Mouse (Mus musculus): Measurements from ENCODE around the gene E030018B13Rik.

The E030018B13Rik gene

DNA sequence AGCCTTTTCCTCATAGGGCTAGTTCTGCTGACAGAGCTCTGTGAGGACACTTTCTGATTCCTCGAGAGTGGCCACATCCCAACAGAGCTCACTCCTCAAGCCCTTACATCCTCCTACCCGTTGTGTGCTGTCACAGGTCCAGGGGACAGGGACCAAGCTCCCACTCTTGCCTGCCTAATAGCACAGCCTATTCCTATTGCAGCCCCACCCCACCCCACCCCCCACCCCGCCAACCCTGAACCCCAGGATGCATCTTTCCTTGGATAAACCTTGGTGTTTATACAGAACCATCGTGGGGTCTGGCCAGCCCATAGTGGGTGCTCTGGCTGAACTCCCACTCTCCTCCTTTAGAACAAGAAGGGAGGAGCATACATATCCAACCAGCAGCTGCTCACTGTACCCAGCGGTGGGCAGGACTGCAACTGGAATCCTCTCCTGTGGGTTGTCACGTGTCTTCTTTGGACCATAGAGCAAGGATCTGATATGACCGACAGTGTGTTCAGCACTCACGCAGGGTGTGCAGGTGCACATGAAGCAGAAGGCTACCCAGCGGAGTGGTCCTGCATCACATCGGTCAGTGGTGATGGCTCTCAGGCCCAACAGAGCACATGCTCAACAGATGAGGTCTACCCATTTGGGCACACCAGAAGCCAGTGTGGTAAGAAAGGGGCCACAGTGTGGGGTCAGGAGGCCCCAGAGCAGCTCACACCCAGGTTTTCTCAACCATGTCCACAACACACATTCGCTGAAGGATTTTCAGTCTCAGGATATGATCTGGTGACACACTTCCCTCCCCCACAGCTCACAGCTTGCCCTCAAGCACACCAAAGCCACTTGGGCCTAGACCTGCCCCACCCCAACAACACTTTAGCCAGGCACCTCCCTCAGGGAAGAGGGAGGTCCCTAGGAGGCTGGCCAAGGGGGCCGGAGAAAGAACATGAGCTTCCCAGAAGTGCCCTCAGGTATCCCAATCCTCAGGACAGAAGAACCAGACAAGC lies 2.4 kb downstream of the E030018B13Rik start:
- DNase-seq: no peak

DNA sequence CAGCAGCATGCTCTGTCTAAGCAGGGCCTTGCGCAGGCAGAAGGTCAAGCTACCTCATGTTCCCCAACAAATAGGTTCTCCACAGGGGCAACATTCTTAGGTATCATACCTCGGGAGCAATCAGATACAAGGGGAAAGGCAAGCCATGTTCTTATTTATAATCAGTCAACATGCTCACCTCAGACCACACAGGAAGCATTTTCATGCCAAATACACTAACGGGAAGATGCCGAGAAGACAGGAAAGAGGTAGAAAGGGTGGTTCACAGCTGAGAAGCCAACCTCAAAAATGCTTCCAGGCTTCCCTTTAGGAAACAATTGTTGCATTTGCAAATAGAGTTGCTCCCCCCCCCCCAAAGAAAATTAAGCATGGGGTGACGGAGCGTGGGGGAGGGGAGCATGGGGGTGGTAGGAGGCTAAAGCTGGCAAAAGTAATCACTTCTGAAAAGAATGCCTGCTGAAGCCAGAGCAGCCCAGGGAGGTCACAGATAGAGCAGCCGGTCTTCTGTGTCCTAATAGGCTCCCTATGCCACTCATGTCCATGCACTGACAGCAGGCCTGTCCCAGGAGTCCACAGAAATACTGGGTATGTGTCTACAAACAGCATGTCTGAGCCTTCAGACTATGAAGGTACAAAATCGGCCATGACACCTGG lies 5.4 kb downstream of the E030018B13Rik start:
- no peak for DNase-seq

DNA sequence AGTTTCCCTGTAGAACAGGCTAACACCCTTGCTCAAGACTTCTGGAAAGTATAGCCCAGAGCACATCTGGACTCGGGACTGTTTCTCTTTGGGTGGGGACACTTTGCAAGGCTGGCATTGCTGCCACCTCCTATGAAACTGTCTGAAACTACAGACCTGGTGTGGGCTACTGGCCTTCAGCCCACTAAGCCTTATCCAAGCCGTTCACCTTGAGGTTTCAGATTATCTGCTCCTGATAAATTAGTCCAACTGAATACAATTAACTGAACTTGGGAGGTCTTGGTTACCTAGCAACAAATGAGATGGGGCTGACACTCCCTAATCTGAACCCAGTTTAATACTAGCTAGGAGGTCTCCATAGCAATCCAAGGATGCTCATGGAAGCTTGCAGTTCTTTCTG lies 5.9 kb downstream of the E030018B13Rik start:
- no peak for DNase-seq

DNA sequence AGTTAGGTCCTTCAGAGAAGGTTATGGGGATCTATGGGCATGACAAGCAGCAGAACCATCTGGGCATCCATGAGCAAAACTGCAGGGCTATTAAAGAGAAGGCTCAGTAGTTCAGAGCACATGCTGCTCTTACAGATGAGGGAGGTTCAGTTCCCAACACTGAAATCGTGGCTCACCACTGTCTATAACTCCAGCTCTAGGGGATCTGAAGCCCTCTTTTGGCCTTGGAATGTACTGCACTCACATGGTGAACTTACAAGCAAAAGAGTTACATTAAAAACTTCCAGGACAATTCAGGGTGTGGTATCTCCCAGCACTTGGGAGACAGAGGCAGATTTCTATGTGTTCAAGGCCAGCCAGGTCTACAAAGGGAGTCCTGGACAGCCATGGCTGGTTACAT lies 6.3 kb downstream of the E030018B13Rik start:
- no peak for DNase-seq

DNA sequence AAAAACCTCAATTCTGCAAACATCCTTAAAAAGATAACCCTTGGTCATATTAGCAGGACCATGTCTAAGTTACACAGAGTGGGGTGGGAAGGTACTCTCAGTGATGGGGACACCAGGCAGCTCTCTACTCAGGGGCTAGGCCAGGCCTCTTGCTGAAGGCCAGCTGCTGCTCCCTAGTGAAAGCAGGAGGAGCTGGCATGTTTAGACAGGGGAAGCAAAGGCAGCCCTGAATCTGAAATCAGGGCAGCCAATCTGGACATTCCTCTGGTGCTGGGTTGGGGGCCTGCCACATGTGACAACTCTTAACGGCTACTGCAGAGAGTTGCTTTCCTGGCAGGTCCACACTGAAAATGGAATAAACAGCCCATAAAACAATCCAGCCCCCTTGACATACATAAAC lies 7.5 kb downstream of the E030018B13Rik start:
- no peak for DNase-seq

DNA sequence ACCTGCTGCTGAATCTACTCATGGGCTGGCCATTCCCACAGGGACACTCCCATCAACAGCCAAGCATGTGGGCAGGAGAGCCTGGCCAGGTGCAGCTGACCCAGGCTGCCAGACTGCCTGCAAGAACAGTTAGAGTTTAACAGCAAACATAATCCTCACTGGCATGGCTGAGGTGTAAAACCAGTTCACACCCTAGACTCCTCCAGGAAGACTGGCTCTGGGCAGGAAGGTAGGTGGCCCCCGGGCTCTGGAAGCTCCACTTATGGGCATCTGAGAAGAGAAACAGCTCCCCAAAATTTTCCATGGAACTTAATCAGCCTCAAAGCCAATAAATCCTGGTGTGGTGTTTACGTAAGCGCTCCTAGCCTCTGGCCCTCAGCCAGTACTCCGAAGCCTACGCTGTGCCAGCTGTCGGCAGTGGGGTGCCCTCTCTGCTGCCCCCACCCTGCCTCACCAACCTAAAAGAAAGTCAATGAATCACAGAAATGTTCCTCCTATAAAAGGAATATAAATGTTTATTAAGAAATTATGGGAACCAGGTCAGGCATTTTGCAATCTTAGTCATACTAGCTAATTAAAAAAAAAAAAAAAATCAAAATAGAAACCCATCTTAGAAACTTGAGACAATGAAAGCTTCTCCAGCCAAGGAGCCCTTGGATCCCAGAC lies 8.2 kb downstream of the E030018B13Rik start:
- DNase-seq: peak; percentile 87

DNA sequence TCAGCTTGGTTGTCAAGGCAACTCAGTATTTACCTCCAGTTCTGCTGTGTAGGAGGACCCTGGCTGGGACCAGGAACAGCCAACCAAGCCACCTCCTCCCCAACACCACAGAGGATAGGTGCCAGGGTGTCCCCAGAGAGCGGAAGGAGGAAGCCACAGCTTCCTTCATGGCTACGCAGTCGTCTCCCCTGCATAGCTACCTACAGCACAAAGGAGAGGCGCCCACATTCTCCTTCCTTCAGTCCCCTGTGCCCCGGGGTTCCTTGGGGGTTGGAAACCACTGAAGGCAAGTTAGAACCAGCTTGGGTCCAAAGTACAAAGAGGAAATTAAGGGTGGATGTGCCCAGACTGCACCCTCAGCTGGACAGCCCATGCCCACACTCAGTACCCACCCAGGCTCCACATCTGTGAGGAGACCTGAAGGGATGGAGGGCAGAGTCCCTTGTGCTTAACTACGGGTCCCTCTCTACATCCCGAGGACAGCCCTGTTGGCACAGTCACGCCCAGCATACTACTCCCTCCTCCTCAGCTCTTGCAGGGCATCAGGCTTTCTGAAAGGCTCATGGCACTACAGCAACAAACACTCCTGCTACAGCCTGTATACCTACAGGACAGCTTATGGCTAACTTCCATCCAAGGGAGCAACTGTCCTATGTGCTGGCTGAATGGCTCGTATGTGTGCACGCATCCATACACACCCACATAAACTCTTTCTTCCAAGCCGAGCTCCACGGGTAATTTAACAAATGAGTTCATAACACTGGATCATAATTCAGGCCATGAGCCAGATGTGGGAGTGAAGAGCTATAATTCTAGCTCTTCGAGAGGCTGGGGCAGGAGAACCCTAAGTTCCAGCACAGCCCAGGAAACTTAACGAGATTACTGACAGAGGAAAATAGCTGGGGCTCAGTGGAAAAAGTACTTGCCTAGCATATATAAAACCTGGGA lies 9.0 kb downstream of the E030018B13Rik start:
- peak; percentile 57 for DNase-seq

DNA sequence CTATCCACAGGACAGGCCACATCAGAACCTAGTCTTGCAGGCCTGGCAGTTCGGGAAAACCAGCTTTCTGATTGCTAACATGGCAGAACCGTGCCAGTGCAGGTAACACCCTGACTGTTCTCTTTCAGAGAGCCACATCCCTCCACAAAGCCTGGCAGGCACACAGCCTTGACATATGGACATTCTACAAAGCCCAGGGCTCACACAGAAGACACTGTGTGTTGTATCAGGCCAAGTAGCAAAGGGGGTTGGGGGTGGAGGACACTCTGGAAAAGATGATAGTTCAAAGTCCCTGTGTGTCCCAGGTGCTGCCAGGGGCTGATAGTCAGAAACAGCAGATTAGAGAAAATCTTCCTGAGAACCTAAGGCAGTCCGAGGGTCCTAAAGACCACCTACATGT lies 9.8 kb downstream of the E030018B13Rik start:
- DNase-seq: peak; percentile 72

DNA sequence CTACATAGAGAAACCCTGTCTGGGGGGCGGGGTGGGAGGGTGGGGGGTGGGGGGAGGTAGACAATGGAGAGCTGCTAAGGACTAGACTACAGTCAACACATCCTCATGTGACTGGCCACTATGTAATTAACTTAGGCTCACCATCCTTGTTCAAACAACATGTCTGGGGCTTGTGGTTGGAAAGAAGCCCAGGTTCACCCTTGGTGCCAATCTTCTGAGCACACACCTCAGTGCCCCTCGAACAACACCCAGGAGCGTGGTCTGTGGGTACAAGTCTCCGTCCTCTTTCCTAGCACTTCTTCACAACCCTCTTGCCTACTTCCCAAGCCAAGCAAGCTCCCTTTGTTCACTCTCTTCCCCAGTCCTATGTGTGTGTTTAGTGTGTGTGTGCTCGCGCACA lies 10.5 kb downstream of the E030018B13Rik start:
- DNase-seq: peak; percentile 52

DNA sequence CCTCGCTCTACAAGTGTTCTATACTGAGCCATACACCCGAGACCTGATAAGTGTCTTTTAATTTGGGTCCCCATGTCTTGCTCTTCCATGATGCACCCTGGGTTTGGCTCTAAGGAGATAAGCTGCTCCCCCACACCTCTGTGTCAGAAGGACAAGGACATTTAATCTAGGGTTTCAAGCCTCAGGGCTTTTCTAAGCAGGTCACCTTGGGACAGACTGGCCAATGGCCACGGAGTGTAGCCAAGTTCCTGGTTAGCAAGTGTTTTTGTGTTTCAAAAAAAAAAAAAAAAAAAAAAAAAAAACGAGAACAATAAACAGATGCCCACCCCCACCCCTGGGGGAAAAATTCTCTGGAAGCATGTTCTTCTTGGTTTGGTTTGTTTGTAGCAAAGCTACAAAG lies 12.4 kb downstream of the E030018B13Rik start:
- peak; percentile 73 for DNase-seq

DNA sequence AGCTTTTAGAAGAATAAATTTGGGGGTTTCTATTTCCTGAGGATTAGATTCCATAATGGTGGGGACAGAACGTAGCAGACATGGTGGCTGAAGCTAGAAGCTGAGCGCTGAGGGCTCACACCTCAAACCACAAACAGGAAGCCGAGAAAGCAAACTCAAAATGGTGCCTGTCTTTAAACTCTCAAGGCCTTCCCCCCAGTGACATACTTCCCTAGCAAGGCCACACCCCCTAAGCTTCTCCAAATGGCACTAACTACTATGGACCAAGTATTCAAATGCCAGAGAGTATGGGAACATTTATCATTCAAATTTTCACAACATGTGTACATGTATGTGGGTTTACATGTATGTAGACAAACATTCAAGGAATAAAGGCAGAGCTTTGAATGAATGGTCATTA lies 13.5 kb downstream of the E030018B13Rik start:
- DNase-seq: no peak

DNA sequence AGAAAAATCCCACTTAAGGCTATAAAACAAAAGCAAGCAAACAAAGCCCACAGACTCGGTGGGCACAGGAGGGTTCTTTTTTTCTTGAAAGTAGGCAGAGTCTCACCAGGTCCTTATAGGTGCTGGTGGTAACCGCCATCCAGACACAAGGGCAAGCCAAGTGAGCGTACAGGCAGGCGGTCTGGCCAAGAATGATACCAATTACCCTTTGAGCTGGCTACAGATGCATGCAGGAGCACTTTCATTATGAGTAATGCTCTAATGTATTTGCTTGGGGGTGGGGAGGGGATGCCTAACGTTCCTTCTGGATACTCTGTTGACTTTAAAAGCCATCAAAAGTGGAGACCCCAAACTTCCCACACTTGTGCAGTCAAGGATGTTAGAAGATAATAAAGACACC lies 14.1 kb downstream of the E030018B13Rik start:
- DNase-seq: peak; percentile 35

DNA sequence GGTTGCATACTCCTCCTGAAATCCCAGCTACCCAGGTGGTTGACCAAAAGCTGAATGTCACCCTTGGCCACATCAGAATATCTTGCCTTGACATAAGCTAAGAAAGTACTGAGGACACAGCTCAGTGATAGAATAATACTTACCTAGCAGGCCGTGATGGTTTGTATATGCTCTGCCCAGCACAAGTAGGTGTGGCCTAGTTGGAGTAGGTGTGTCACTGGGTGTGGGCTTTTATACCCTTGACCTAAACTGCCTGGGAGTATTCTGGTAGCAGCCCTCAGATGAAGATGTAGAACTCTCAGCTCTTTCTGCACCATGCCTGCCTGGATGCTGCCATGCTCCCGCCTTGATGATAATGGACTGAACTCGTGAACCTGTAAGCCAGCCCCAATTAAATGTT lies 15.8 kb downstream of the E030018B13Rik start:
- no peak for DNase-seq

DNA sequence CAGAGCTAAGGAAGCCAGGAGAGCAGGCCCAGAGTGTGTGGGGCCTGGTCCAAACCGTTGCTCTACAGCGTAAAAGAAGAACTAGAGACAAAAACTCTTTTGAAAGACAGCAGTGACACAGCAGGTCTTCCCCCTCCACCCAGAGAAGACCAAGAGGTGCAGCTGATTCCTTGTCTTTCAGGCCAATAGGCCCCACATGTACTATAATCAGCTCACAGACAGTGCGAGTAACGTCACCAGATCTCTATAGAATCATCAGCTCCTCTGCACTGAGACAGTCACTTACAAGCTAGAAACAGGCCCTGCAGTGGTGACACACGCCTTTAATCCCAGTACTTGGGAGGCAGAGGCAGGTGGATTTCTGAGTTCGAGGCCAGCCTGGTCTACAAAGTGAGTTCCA lies 17.2 kb downstream of the E030018B13Rik start:
- peak; percentile 46 for DNase-seq

DNA sequence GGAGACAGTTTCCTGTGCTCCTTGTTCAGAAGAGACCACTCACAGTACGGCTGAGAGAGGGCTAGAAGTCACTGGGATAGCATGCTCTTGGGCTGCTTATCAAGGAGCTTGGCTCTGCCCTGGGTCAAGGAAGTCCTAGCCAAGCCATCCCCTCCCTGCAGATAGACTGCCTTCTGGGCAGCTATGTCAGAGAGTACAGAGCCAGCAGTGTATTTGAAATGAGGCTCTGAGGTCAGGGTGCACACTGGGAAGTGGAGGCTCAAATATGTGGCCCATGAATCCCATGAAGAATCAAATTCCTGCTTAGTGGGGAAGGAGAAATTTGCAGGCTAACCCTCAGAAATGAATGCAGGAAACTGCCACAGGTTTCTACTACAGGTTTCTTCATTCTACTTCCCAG lies 17.9 kb downstream of the E030018B13Rik start:
- DNase-seq: peak; percentile 69

DNA sequence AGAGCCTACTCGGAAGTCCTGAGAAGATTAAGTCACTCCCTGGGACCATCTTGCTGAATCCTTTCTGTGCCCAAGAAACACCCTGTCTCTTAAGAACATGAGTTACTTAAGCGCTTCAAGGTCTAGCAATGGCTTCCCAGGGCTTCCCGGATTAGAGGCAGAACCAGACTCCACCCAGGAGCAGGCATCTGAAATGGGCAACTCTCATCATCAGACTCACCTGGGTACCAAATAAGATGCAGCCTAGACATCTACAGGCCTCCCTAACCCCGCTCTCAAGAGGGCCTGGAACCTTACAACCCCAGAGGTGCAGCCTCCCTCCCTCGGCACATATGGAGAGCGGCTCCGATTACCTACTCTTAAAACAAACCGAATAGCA lies 19.1 kb downstream of the E030018B13Rik start:
- DNase-seq: no peak

DNA sequence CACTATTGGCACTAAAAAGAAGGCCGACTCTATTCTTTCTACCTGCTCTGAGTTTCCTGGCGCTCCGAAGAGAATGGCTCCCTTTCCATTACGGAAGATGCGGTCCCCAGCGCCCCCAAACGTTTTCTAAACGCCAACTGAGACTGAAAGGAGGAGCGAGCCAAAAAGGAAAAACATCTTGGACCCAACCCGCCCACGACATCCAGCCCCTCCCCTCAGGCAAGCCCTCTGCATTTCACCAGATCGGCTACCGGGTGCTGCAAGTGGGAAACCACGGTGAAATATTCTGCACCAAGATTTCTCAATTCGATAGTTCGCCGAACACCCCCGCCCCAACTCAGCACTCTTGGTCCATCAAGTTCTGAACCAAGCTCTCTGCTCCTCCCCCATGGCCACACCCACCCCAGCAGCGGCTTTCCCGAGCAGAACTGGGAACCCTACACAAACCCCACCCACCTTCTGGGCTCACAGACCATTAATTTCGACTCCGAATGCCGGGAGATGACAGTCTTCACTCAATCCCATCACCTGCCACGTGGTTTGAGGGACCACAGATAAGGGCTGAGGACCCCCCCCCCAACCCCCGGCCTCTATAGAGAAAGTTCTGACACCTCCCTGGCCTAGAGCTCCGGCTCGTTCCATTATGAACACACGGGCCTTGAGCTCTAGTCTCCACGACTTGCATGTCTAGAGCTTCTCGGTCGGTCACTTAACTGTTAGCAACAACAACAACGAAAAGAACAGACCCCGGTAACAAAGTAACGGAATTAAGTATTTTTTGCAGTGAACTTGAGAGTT lies 19.7 kb downstream of the E030018B13Rik start:
- peak; percentile 89 for DNase-seq

DNA sequence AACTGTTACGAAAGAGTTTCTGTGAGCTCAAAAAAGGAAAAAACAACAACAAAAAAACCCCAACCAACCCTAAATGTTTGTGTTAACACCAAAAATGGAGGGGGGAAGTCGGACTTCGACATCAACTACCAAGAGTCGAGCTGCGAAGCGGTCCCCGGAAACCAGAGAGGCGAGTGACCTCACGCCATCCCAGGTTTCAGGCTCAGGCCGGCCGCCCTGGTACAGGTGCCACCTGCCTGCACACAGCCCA lies 20.3 kb downstream of the E030018B13Rik start:
- peak; percentile 76 for DNase-seq

DNA sequence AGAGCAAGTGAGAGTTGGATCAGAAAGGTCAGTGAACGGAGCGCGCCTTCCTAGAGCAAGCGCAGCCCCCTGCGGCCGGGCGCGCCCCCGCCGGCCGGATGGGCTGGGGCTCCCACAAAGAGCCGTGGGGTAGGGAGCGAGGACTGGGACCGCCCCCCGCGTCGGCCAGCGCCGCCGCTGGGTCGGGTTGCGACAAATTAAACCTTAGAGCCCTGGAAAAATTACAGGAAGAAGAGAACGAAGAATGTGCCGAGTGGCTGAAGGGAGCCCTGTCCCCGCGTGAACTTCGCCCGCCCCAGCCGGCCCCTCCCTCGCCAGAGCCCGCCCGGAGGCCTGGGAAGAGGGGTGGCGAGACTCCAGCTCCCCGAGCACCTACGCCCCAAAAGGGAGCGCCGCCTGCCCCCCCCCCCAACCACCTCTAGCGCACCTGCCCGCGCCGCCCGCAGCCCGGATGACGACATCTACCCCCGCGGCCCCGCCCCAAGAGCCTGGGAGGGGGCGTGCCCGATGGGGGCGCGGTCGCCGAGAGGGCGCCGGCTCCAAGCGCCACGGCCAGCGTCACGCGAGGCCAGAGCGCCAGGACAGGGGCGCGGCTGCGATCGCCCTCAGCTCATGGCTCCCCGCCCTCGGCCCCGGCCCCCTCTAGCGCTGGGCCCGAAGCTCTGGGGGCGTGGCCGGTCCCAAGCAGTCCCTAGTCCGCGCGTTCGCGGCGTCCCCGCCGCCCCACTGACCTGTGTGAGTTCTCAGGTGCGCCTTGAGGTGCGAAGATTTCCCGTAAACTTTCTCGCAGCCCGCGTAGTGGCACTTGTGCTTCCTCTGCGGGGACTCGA lies 20.8 kb downstream of the E030018B13Rik start:
- peak; percentile 82 for DNase-seq

DNA sequence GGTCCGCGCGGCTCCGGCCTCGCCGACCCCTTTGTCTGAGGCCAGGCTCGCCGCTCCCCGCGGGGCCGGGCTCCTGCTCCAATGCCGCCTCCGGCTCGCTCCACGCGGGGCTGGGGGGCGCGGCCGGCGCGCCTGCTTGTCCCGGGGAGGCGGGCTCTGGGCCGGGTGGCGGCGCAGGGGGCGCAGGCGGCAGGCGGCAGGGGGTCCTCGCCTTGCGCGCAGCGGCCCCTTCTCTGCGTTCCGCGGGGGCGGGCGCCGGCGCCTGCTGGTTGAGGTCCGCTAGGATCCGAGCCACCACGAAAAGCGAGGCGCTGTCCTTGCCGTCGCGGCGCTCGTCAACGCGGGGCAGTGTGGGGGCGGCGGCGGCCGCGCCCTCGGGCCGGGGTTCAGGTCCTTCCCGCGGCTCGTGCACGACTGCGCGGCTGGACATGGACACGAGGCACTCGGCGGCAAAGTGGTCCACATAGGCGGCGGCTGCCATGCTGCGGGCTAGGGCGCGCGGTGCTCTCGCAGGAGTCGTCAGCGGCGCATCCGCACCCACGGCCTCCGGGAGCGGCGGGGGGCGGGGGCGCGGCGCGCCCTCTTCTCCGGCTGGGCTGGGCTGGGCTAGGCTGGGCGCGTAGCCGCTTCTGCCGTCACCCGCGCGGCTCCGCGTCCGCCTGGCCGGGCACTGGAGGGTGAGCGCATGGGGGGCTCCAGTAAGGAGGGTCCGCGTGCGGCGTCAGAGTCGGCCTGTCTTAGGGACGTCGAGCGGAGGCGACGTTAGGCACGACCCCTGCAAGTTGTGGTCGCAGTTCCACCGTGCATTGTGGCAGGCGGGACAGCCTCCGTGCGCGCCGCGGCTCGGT lies 21.6 kb downstream of the E030018B13Rik start:
- DNase-seq: no peak
